Mouse (Mus musculus) embryonic facial prominence, embryonic 11.5 days (tissue): ENCODE results near the gene Smco3. TPM values are rescaled to one million over a fixed set of nuclear protein-coding genes. Genes with fewer than 3 reads are reported as not detected.

Experiments
- ATAC-seq: fragments of 200-750 bp; cut with Nextera tagmentation; replicated peaks from 2 replicates; pipeline ENCODE4 v1.8.0; 2017; ENCODE audit warnings: low read depth; ENCODE audit not compliant: insufficient number of reproducible peaks, low FRiP score, low TSS enrichment
- DNase-seq: peaks from one replicate; pipeline ENCODE4 v3.0.0-alpha.2; 2015; ENCODE audit warnings: low spot score
- H3K27ac ChIP-seq: fragments of 300-500 bp; sonication (generic); replicated peaks from 2 replicates; pipeline ENCODE4 v1.5.1; 2014; ENCODE audit warnings: mild to moderate bottlenecking, low read depth, low read length, control low read depth
- H3K27me3 ChIP-seq: fragments of 300-500 bp; sonication (generic); 2 replicates; pipeline ENCODE4 v1.6.1; 2014; ENCODE audit warnings: mild to moderate bottlenecking, low read length, moderate library complexity, mixed read lengths; ENCODE audit not compliant: control insufficient read depth, insufficient read depth
- H3K36me3 ChIP-seq: fragments of 300-500 bp; sonication (generic); replicated peaks from 2 replicates; pipeline ENCODE4 v1.6.1; 2014; ENCODE audit warnings: low read depth, mild to moderate bottlenecking, low read length, moderate library complexity, mixed read lengths; ENCODE audit not compliant: control insufficient read depth, insufficient read depth
- H3K4me1 ChIP-seq: fragments of 300-500 bp; sonication (generic); 2 replicates; pipeline ENCODE4 v1.6.1; 2014; ENCODE audit warnings: low read length, mixed read lengths; ENCODE audit not compliant: control insufficient read depth, insufficient read depth
- H3K4me2 ChIP-seq: fragments of 300-500 bp; sonication (generic); 2 replicates; pipeline ENCODE4 v1.6.1; 2014; ENCODE audit warnings: low read depth, mild to moderate bottlenecking, control low read depth, low read length, moderate library complexity
- H3K4me3 ChIP-seq: fragments of 300-500 bp; sonication (generic); 2 replicates; pipeline ENCODE4 v1.5.1; 2014; ENCODE audit warnings: low read depth, low read length, control low read depth
- H3K9ac ChIP-seq: fragments of 300-500 bp; sonication (generic); replicated peaks from 2 replicates; pipeline ENCODE4 v1.6.1; 2014; ENCODE audit warnings: mild to moderate bottlenecking, control low read depth, low read length
- H3K9me3 ChIP-seq: fragments of 300-500 bp; sonication (generic); replicated peaks from 2 replicates; pipeline ENCODE4 v1.6.1; 2016; ENCODE audit warnings: mild to moderate bottlenecking, low read length, inconsistent platforms, mixed read lengths; ENCODE audit not compliant: control insufficient read depth
- WGBS: fragments of 180-500 bp; shearing (Covaris S2); extraction: QIAGEN DNeasy Blood & Tissue Kit; methylation state at CpG from one replicate; pipeline ENCODE4 v1.1.7; 2014; 5-methylcytosine and 5-hydroxymethylcytosine counted together
- polyA plus RNA-seq: library from polyadenylated mRNA; unstranded; fragments of >200 nt; fragmentation: Nextera tagmentation; extraction: Ambion mirVana; gene quantifications from 2 replicates; pipeline ENCODE4 v1.2.1, GENCODE M21; 2014

The Smco3 gene
- polyA plus RNA-seq, 1 experiment from 2014 or later: 0.74 TPM

GRCm38 (mm10) chr6:136845706-136846480 is 10.6 kb upstream of the Smco3 start:
- Histone ChIP-seq H3K4me2 (no peak overlapping the region), H3K4me3 (no peak overlapping the region), H3K4me1 (no peaks in the 10 kb centered on the region), H3K9me3 (no peaks in the 10 kb centered on the region), H3K27me3 (no peaks in the 10 kb centered on the region), H3K9ac (no peak overlapping the region), H3K36me3 (no peaks in the 10 kb centered on the region), H3K27ac (no peak overlapping the region)
- no peak for DNase-seq
- WGBS: 60% methylated on average over 5 of the region's 5 CpGs
- no peak for ATAC-seq

DNA sequence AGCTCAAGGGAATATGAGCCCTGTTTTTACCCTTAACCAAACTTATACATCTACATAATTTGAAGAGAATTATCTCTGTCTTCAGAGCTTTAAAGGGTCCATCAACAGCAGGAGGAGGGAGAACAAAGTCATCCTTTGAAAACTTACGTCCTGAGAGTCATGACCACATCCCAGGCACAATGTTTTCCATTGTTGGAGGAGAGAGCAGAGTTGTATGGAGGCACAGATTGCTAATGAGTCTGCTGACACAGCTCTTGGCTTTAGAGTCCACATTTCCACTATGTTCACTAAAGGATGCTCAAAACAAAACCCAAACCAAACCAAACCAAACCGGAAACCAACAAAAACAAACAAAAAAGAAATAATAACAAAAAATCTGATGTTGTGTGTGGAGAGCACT is 9.7 kb upstream of the Smco3 start:
- no peaks in the 10 kb centered on the region for H3K27me3 ChIP-seq
- no peak overlapping the region for H3K4me2 ChIP-seq
- H3K4me3 ChIP-seq: no peak overlapping the region
- 49% methylated on average over 2 of the region's 2 CpGs for WGBS
- no peak for DNase-seq
- no peak for ATAC-seq
- H3K9ac ChIP-seq: no peak overlapping the region
- H3K4me1 ChIP-seq: no peaks in the 10 kb centered on the region
- H3K27ac ChIP-seq: no peak overlapping the region
- no peaks in the 10 kb centered on the region for H3K9me3 ChIP-seq
- no peaks in the 10 kb centered on the region for H3K36me3 ChIP-seq

DNA sequence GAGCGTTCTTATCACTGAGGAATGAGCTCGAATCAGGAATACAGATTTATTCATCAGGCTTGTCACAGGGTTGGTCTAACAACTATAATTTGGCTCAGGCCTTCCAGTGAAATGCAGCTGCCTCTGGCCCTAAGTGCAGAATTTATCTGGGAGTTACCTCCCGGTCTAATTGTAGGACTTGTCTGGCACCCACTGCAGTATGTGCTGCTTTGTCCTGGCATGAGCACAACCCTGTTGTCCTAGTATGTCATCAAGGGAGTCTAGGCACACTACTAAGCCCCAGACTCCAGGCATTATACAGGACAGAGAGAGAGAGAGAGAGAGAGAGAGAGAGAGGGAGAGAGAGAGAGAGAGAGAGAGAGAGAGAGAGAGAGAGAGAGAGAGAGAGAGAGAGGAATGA is 2.1 kb upstream of the Smco3 start:
- 85% methylated on average over 3 of the region's 3 CpGs for WGBS
- Histone ChIP-seq H3K4me2 (no peak overlapping the region), H3K27ac (no peak overlapping the region), H3K9me3 (no peaks in the 10 kb centered on the region), H3K4me1 (no peaks in the 10 kb centered on the region), H3K9ac (no peak overlapping the region), H3K36me3 (no peaks in the 10 kb centered on the region), H3K27me3 (no peaks in the 10 kb centered on the region), H3K4me3 (no peak overlapping the region)
- DNase-seq (no peak), ATAC-seq (no peak)

DNA sequence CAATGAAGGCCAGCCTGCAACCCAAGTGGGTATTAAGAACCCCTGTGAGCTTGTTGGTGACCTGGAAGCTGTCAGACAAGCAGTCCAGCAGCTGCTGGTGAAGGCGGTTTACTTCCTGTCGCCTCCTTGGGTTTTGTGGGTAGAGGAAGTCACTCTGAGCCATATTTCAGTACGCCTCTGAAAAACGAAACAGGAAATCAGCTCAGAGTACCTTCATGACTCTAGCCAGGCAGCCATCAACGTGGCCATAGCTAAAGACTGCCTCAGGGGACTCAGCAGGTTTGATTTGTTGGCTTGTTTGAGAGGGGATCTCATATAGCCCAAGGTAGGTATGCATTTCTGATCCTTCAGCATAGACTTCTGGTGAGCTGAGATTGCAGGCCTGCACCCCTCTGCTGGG is 3.5 kb downstream of the Smco3 start:
- ATAC-seq: no peak
- H3K27ac ChIP-seq: no peak overlapping the region
- H3K4me2 ChIP-seq: no peak overlapping the region
- no peaks in the 10 kb centered on the region for H3K9me3 ChIP-seq
- no peaks in the 10 kb centered on the region for H3K4me1 ChIP-seq
- no peak overlapping the region for H3K9ac ChIP-seq
- no peaks in the 10 kb centered on the region for H3K27me3 ChIP-seq
- H3K4me3 ChIP-seq: no peak overlapping the region
- no peaks in the 10 kb centered on the region for H3K36me3 ChIP-seq
- no peak for DNase-seq
- WGBS: 69% methylated on average over 5 of the region's 5 CpGs

DNA sequence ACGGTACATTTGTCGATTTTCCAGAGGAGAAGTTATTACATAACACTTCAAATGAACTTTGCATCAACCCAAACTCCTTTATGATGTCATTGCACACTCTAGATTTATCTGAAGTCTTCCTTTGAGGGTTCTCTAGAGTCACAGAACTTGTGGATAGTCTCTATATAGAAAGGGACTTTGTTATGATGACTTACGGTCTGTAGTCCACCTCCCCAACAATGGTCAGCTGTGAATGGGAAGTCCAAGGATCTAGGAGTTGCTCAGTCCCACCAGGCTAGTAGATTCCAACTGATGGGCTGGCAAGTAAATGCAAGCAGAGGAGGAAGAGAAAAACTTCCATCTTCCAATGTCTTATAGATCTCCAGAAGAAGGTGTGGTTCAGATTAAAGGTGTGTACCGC is 6.6 kb downstream of the Smco3 start:
- H3K27ac ChIP-seq: no peak overlapping the region
- H3K4me3 ChIP-seq: peak overlapping the region; percentile 99
- no peaks in the 10 kb centered on the region for H3K36me3 ChIP-seq
- WGBS: 30% methylated on average over 4 of the region's 4 CpGs
- H3K4me1 ChIP-seq: no peaks in the 10 kb centered on the region
- no peaks in the 10 kb centered on the region for H3K9me3 ChIP-seq
- H3K27me3 ChIP-seq: no peaks in the 10 kb centered on the region
- peak overlapping the region; percentile 64 for H3K9ac ChIP-seq
- no peak for ATAC-seq
- peak overlapping the region; percentile 52 for H3K4me2 ChIP-seq
- no peak for DNase-seq

- WGBS: 1% methylated on average over 38 of the region's 45 CpGs
- Histone ChIP-seq H3K27ac (peak within 1 kb of the TSS; percentile 43), H3K9me3 (no peaks in the 10 kb centered on the region), H3K4me3 (peak within 1 kb of the TSS; percentile 99), H3K4me2 (peak within 1 kb of the TSS; percentile 52), H3K36me3 (no peaks in the 10 kb centered on the region), H3K4me1 (no peaks in the 10 kb centered on the region), H3K9ac (peak within 1 kb of the TSS; percentile 98), H3K27me3 (no peaks in the 10 kb centered on the region)
- ATAC-seq (peak; percentile 100), DNase-seq (peak; percentile 97)
Observed at GRCm38 (mm10) chr6:136827881-136828561, 7.2 kb downstream of the Smco3 start, which contains the start of gene Wbp11. Gene Wbp11 (minus strand): TSS chr6:136828233.

DNA sequence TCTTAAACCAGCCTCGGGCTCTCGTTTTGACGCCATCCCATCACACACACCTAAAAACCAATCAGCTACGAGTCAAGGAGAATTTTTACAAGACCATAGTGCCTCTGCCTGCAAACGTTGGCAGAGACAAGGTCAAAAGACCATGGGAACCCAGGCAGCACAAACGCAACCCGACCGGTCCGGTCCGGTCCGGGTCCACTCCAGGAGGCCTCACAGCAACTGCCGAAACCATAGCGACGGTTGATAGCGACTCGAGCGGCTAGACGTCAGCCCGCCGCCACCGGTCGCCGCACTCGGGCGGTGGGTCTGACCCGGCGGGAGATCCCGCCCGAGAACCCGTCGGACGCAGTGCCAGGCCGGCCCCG is 7.8 kb downstream of the Smco3 start, which contains the start of gene BC049715:
TSS of gene BC049715 (plus strand) at position 111 of the 365 bp plus-strand sequence.
- peak within 1 kb of the TSS; percentile 43 for H3K27ac ChIP-seq

GRCm38 (mm10) chr6:136827116-136827515 is 8.1 kb downstream of the Smco3 start:
- peak overlapping the region; percentile 50 for H3K4me2 ChIP-seq
- no peak overlapping the region for H3K27ac ChIP-seq
- H3K4me1 ChIP-seq: no peaks in the 10 kb centered on the region
- no peak for DNase-seq
- peak overlapping the region; percentile 99 for H3K4me3 ChIP-seq
- H3K27me3 ChIP-seq: no peaks in the 10 kb centered on the region
- WGBS: 14% methylated on average over 7 of the region's 7 CpGs
- ATAC-seq: no peak
- no peaks in the 10 kb centered on the region; the same call in 1 of the 2 replicates for H3K36me3 ChIP-seq
- peak overlapping the region; percentile 98 for H3K9ac ChIP-seq
- no peaks in the 10 kb centered on the region for H3K9me3 ChIP-seq

More for the DNA sequence above, 7.8 kb downstream of the Smco3 start, which contains the start of gene BC049715:
- no peaks in the 10 kb centered on the region; the same call in 1 of the 2 replicates for H3K36me3 ChIP-seq
- no peaks in the 10 kb centered on the region for H3K4me1 ChIP-seq
- DNase-seq (no peak), ATAC-seq (no peak)
- peak within 1 kb of the TSS; percentile 52 for H3K4me2 ChIP-seq
- no peaks in the 10 kb centered on the region for H3K27me3 ChIP-seq
- WGBS: under 1% methylated on average over 34 of the region's 34 CpGs
- peak within 1 kb of the TSS; percentile 98 for H3K9ac ChIP-seq
- no peaks in the 10 kb centered on the region for H3K9me3 ChIP-seq
- peak within 1 kb of the TSS; percentile 99 for H3K4me3 ChIP-seq
